Mouse (Mus musculus): ENCODE data around the gene Ghrhr. TPM values are rescaled to one million over a fixed set of nuclear protein-coding genes. Genes with fewer than 3 reads are reported as not detected.

The Ghrhr gene
- polyA plus RNA-seq, 1 experiment from 2014 or later, result not detected

GRCm38 (mm10) chr6:55356976-55357635, 19.0 kb upstream of the Ghrhr start:
- Histone ChIP-seq H3K9ac (replicated peaks; ENCODE audit: low read length) (no peak overlapping the region), H3K4me2 (ENCODE audit: low read length) (no peak overlapping the region), H3K4me3 (replicated peaks; ENCODE audit: low read depth, low read length) (no peak overlapping the region), H3K36me3 (ENCODE audit: control insufficient read depth, insufficient read depth, low read length) (no peaks in the 10 kb centered on the region), H3K4me1 (ENCODE audit: control insufficient read depth, insufficient read depth, low read length) (no peaks in the 10 kb centered on the region), H3K27me3 (ENCODE audit: control insufficient read depth, insufficient read depth, low read length) (no peaks in the 10 kb centered on the region), H3K9me3 (ENCODE audit: control insufficient read depth, low read length) (no peaks in the 10 kb centered on the region), H3K27ac (replicated peaks; ENCODE audit: low read depth, low read length) (no peak overlapping the region)
- ATAC-seq (ENCODE audit: low FRiP score, low TSS enrichment) (no peak), DNase-seq (no peak)
- 64% methylated on average over 5 of the region's 5 CpGs for WGBS

- Histone ChIP-seq H3K27me3 (ENCODE audit: control insufficient read depth, insufficient read depth, low read length) (no peaks in the 10 kb centered on the region), H3K9me3 (ENCODE audit: control insufficient read depth, low read length) (no peaks in the 10 kb centered on the region), H3K9ac (replicated peaks; ENCODE audit: low read length) (no peak overlapping the region), H3K4me1 (ENCODE audit: control insufficient read depth, insufficient read depth, low read length) (no peaks in the 10 kb centered on the region), H3K27ac (replicated peaks; ENCODE audit: low read depth, low read length) (no peak overlapping the region), H3K36me3 (ENCODE audit: control insufficient read depth, insufficient read depth, low read length) (no peaks in the 10 kb centered on the region), H3K4me2 (ENCODE audit: low read length) (no peak overlapping the region), H3K4me3 (replicated peaks; ENCODE audit: low read depth, low read length) (no peak overlapping the region)
- DNase-seq (peak; percentile 14), ATAC-seq (ENCODE audit: low FRiP score, low TSS enrichment) (no peak)
- WGBS, result 50% methylated on average over 6 of the region's 6 CpGs
Measured at GRCm38 (mm10) chr6:55357636-55358031, 18.5 kb upstream of the Ghrhr start.

GRCm38 (mm10) chr6:55358731-55359143, 17.4 kb upstream of the Ghrhr start:
- Histone ChIP-seq H3K9me3 (ENCODE audit: control insufficient read depth, low read length) (no peaks in the 10 kb centered on the region), H3K27ac (replicated peaks; ENCODE audit: low read depth, low read length) (no peak overlapping the region), H3K36me3 (ENCODE audit: control insufficient read depth, insufficient read depth, low read length) (no peaks in the 10 kb centered on the region), H3K4me2 (ENCODE audit: low read length) (no peak overlapping the region), H3K4me1 (ENCODE audit: control insufficient read depth, insufficient read depth, low read length) (no peaks in the 10 kb centered on the region), H3K9ac (replicated peaks; ENCODE audit: low read length) (no peak overlapping the region), H3K4me3 (replicated peaks; ENCODE audit: low read depth, low read length) (no peak overlapping the region), H3K27me3 (ENCODE audit: control insufficient read depth, insufficient read depth, low read length) (no peaks in the 10 kb centered on the region)
- 33% methylated on average over 2 of the region's 2 CpGs for WGBS
- DNase-seq (peak; percentile 68), ATAC-seq (ENCODE audit: low FRiP score, low TSS enrichment) (no peak)

GRCm38 (mm10) chr6:55362663-55363062, 13.4 kb upstream of the Ghrhr start:
- H3K27ac ChIP-seq (replicated peaks; ENCODE audit: low read depth, low read length), result no peak overlapping the region
- H3K9ac ChIP-seq (replicated peaks; ENCODE audit: low read length), result no peak overlapping the region
- H3K36me3 ChIP-seq (ENCODE audit: control insufficient read depth, insufficient read depth, low read length), result no peaks in the 10 kb centered on the region
- WGBS, result 96% methylated on average over 1 of the region's 1 CpGs
- no peak overlapping the region for H3K4me3 ChIP-seq (replicated peaks; ENCODE audit: low read depth, low read length)
- H3K4me2 ChIP-seq (ENCODE audit: low read length), result no peak overlapping the region
- DNase-seq (no peak), ATAC-seq (ENCODE audit: low FRiP score, low TSS enrichment) (no peak)
- H3K9me3 ChIP-seq (ENCODE audit: control insufficient read depth, low read length), result no peaks in the 10 kb centered on the region
- H3K4me1 ChIP-seq (ENCODE audit: control insufficient read depth, insufficient read depth, low read length), result no peaks in the 10 kb centered on the region
- H3K27me3 ChIP-seq (ENCODE audit: control insufficient read depth, insufficient read depth, low read length), result no peaks in the 10 kb centered on the region

GRCm38 (mm10) chr6:55367126-55367525, 9.0 kb upstream of the Ghrhr start:
- Histone ChIP-seq H3K4me3 (replicated peaks; ENCODE audit: low read depth, low read length) (no peak overlapping the region), H3K9ac (replicated peaks; ENCODE audit: low read length) (no peak overlapping the region), H3K9me3 (ENCODE audit: control insufficient read depth, low read length) (no peaks in the 10 kb centered on the region), H3K27ac (replicated peaks; ENCODE audit: low read depth, low read length) (no peak overlapping the region), H3K36me3 (ENCODE audit: control insufficient read depth, insufficient read depth, low read length) (no peaks in the 10 kb centered on the region), H3K4me2 (ENCODE audit: low read length) (no peak overlapping the region), H3K4me1 (ENCODE audit: control insufficient read depth, insufficient read depth, low read length) (no peaks in the 10 kb centered on the region), H3K27me3 (ENCODE audit: control insufficient read depth, insufficient read depth, low read length) (no peaks in the 10 kb centered on the region)
- no peak for DNase-seq
- ATAC-seq (ENCODE audit: low FRiP score, low TSS enrichment), result no peak

- Histone ChIP-seq H3K36me3 (ENCODE audit: control insufficient read depth, insufficient read depth, low read length) (no peaks in the 10 kb centered on the region), H3K27ac (replicated peaks; ENCODE audit: low read depth, low read length) (no peak overlapping the region), H3K4me3 (replicated peaks; ENCODE audit: low read depth, low read length) (no peak overlapping the region), H3K9ac (replicated peaks; ENCODE audit: low read length) (no peak overlapping the region), H3K4me2 (ENCODE audit: low read length) (no peak overlapping the region), H3K4me1 (ENCODE audit: control insufficient read depth, insufficient read depth, low read length) (no peaks in the 10 kb centered on the region), H3K27me3 (ENCODE audit: control insufficient read depth, insufficient read depth, low read length) (no peaks in the 10 kb centered on the region), H3K9me3 (ENCODE audit: control insufficient read depth, low read length) (no peaks in the 10 kb centered on the region)
- no peak for DNase-seq
- ATAC-seq (ENCODE audit: low FRiP score, low TSS enrichment), result no peak
- WGBS, result 93% methylated on average over 6 of the region's 6 CpGs
Measured at GRCm38 (mm10) chr6:55370831-55371230, 5.3 kb upstream of the Ghrhr start.

GRCm38 (mm10) chr6:55376511-55376910, 416 bp downstream of the Ghrhr start:
- DNase-seq (no peak), ATAC-seq (ENCODE audit: low FRiP score, low TSS enrichment) (no peak)
- Histone ChIP-seq H3K9ac (replicated peaks; ENCODE audit: low read length) (no peak overlapping the region), H3K27ac (replicated peaks; ENCODE audit: low read depth, low read length) (no peak overlapping the region), H3K4me3 (replicated peaks; ENCODE audit: low read depth, low read length) (no peak overlapping the region), H3K4me1 (ENCODE audit: control insufficient read depth, insufficient read depth, low read length) (no peaks in the 10 kb centered on the region), H3K27me3 (ENCODE audit: control insufficient read depth, insufficient read depth, low read length) (no peaks in the 10 kb centered on the region), H3K4me2 (ENCODE audit: low read length) (no peak overlapping the region), H3K36me3 (ENCODE audit: control insufficient read depth, insufficient read depth, low read length) (no peaks in the 10 kb centered on the region), H3K9me3 (ENCODE audit: control insufficient read depth, low read length) (no peaks in the 10 kb centered on the region)
- WGBS, result 92% methylated on average over 5 of the region's 5 CpGs

GRCm38 (mm10) chr6:55377461-55377860, 1.4 kb downstream of the Ghrhr start:
- no peak for ATAC-seq (ENCODE audit: low FRiP score, low TSS enrichment)
- no peak overlapping the region for H3K27ac ChIP-seq (replicated peaks; ENCODE audit: low read depth, low read length)

GRCm38 (mm10) chr6:55379641-55380335, 3.7 kb downstream of the Ghrhr start:
- Histone ChIP-seq H3K27ac (replicated peaks; ENCODE audit: low read depth, low read length) (no peak overlapping the region), H3K4me3 (replicated peaks; ENCODE audit: low read depth, low read length) (no peak overlapping the region), H3K27me3 (ENCODE audit: control insufficient read depth, insufficient read depth, low read length) (no peaks in the 10 kb centered on the region), H3K9me3 (ENCODE audit: control insufficient read depth, low read length) (no peaks in the 10 kb centered on the region), H3K4me2 (ENCODE audit: low read length) (no peak overlapping the region), H3K9ac (replicated peaks; ENCODE audit: low read length) (no peak overlapping the region), H3K4me1 (ENCODE audit: control insufficient read depth, insufficient read depth, low read length) (no peaks in the 10 kb centered on the region), H3K36me3 (ENCODE audit: control insufficient read depth, insufficient read depth, low read length) (no peaks in the 10 kb centered on the region)
- peak; percentile 85 for DNase-seq
- WGBS, result 34% methylated on average over 3 of the region's 3 CpGs
- peak; percentile 44; the same call in 1 of the 2 replicates for ATAC-seq (ENCODE audit: low FRiP score, low TSS enrichment)

More at GRCm38 (mm10) chr6:55377461-55377860, 1.4 kb downstream of the Ghrhr start:
- Histone ChIP-seq H3K36me3 (ENCODE audit: control insufficient read depth, insufficient read depth, low read length) (no peaks in the 10 kb centered on the region), H3K4me1 (ENCODE audit: control insufficient read depth, insufficient read depth, low read length) (no peaks in the 10 kb centered on the region), H3K9ac (replicated peaks; ENCODE audit: low read length) (no peak overlapping the region), H3K4me3 (replicated peaks; ENCODE audit: low read depth, low read length) (no peak overlapping the region), H3K9me3 (ENCODE audit: control insufficient read depth, low read length) (no peaks in the 10 kb centered on the region), H3K4me2 (ENCODE audit: low read length) (no peak overlapping the region), H3K27me3 (ENCODE audit: control insufficient read depth, insufficient read depth, low read length) (no peaks in the 10 kb centered on the region)
- 92% methylated on average over 4 of the region's 4 CpGs for WGBS
- no peak for DNase-seq

Measured in midbrain, embryonic 14.5 days (tissue).